Mouse (Mus musculus) cerebellum, adult 18-20 months (tissue): ENCODE measurements around the gene Nol6.
"Not testable (repeated sequence)": the region's sequence is repeated elsewhere in the genome, so short reads cannot be mapped to it uniquely, and the experiment has no call there.

Experiments
- DNase-seq, 2 experiments: peaks; one replicate each; pipeline ENCODE4 v3.0.0; 2021

Gene Nol6

GRCm38 (mm10) chr4:41116817-41117216 lies 7.4 kb downstream of the Nol6 start:
- DNase-seq: no peak

GRCm38 (mm10) chr4:41115793-41116192 lies 8.5 kb downstream of the Nol6 start:
- no peak for DNase-seq

- DNase-seq: no peak
Measured at GRCm38 (mm10) chr4:41115074-41115473, 9.2 kb downstream of the Nol6 start.

- DNase-seq: no peak
Measured at GRCm38 (mm10) chr4:41114358-41115070, 9.7 kb downstream of the Nol6 start.

GRCm38 (mm10) chr4:41108717-41109425 lies 15.4 kb downstream of the Nol6 start:
- DNase-seq: no peak

- DNase-seq: peak; percentile 23 to 50
Measured at GRCm38 (mm10) chr4:41107440-41107839, 16.8 kb downstream of the Nol6 start.

- no peak for DNase-seq
Measured at GRCm38 (mm10) chr4:41102901-41103300, 21.4 kb downstream of the Nol6 start.

GRCm38 (mm10) chr4:41100986-41101385 lies 23.3 kb downstream of the Nol6 start:
- no peak for DNase-seq

GRCm38 (mm10) chr4:41098577-41098951 lies 25.7 kb downstream of the Nol6 start:
- DNase-seq: no peak

- no peak for DNase-seq
Measured at GRCm38 (mm10) chr4:41097871-41098576, 26.2 kb downstream of the Nol6 start, which contains the start of gene Aqp3. Gene Aqp3 (minus strand): TSS chr4:41098183.

GRCm38 (mm10) chr4:41097381-41097780 lies 26.9 kb downstream of the Nol6 start:
- no peak for DNase-seq

- no peak for DNase-seq
Measured at GRCm38 (mm10) chr4:41096794-41097193, 27.5 kb downstream of the Nol6 start.

- no peak for DNase-seq
Measured at GRCm38 (mm10) chr4:41096169-41096568, 28.1 kb downstream of the Nol6 start.

GRCm38 (mm10) chr4:41094361-41094760 lies 29.9 kb downstream of the Nol6 start:
- no peak for DNase-seq

GRCm38 (mm10) chr4:41092958-41093357 lies 31.3 kb downstream of the Nol6 start:
- DNase-seq: no peak

GRCm38 (mm10) chr4:41091391-41091790 lies 32.9 kb downstream of the Nol6 start:
- no peak for DNase-seq

GRCm38 (mm10) chr4:41089705-41090104 lies 34.5 kb downstream of the Nol6 start:
- no peak for DNase-seq

- no peak for DNase-seq
Measured at GRCm38 (mm10) chr4:41089189-41089588, 35.1 kb downstream of the Nol6 start.

GRCm38 (mm10) chr4:41087459-41088298 lies 36.6 kb downstream of the Nol6 start:
- no peak for DNase-seq

GRCm38 (mm10) chr4:41086947-41087346 lies 37.3 kb downstream of the Nol6 start:
- no peak for DNase-seq

GRCm38 (mm10) chr4:41084819-41085218 lies 39.4 kb downstream of the Nol6 start:
- DNase-seq: no peak

GRCm38 (mm10) chr4:41082803-41083202 lies 41.5 kb downstream of the Nol6 start:
- not testable (repeated sequence) for DNase-seq

- DNase-seq: no peak
Measured at GRCm38 (mm10) chr4:41081733-41082132, 42.5 kb downstream of the Nol6 start.
